Mouse (Mus musculus) C2C12 (cell line): ENCODE results near the gene Gm281.

Source experiments
- CEBPB ChIP-seq: IDR thresholded peaks from one replicate; pipeline ENCODE4 v1.6.1; 2011; ENCODE audit warnings: low read depth, mild to moderate bottlenecking, control low read depth, moderate library complexity
- CTCF ChIP-seq: IDR thresholded peaks from one replicate; pipeline ENCODE4 v1.5.1; 2011; ENCODE audit not compliant: control insufficient read depth, insufficient read depth, insufficient read length
- MAX ChIP-seq: IDR thresholded peaks from one replicate; pipeline ENCODE4 v1.6.1; 2011; ENCODE audit warnings: mild to moderate bottlenecking, control low read depth

DNA sequence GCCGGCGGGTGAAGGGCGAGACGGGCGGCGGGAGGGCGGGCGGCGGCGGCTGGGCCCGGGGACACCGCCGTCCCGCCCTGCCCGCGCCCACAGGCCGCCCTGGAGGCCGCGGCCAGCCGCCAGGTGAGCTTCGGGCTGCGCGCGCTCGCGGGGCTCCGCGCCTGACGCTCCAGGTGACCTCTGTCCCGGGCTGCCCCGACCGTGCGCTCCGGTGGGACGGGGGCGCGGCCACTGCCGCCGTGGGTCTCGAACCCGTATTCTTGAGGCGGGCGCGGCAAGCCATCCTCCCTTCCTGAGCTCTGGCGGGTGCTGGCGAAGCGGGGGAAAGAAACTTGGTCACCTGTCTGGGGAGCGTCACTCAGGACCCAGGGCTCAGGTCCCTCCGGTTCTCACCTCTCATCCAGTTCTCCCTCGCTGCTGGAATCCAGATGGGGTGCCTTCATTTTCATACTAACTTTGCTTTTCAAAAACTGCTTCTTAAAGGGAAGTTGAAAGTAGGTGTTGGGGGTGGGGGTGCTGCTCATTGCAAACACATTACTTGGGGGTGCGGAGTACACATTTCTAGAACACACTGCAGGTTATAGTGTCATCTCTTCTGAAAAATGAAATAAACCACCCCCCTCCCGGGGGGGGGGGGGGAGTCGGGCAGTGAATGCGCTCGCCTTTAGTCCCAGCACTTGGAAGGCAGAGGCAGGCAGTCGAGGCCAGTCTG is 47.3 kb upstream of the Gm281 start, which contains the start of the genes Atxn7 and Thoc7:
- TF ChIP-seq MAX (no peak), CTCF (no peak), CEBPB (no peak)
